Mouse (Mus musculus): ENCODE data around the gene Fam216a.
A peak's percentile ranks its signal among the peaks of the same experiment; 100 is the strongest.

Gene Fam216a

GRCm38 (mm10) chr5:122390671-122391070 is 18.5 kb upstream of the Fam216a start:
- DNase-seq (ENCODE audit: low spot score), result no peak

- no peak for DNase-seq (ENCODE audit: low spot score)
Observed at GRCm38 (mm10) chr5:122390006-122390405, 17.8 kb upstream of the Fam216a start.

- peak; percentile 70 for DNase-seq (ENCODE audit: low spot score)
Observed at GRCm38 (mm10) chr5:122379374-122380155, 7.4 kb upstream of the Fam216a start.

- no peak for DNase-seq (ENCODE audit: low spot score)
Observed at GRCm38 (mm10) chr5:122378171-122378570, 6.0 kb upstream of the Fam216a start.

- no peak for DNase-seq (ENCODE audit: low spot score)
Observed at GRCm38 (mm10) chr5:122377101-122377833, 5.1 kb upstream of the Fam216a start.

GRCm38 (mm10) chr5:122372878-122373277 is 714 bp upstream of the Fam216a start:
- no peak for DNase-seq (ENCODE audit: low spot score)

GRCm38 (mm10) chr5:122371591-122372191 is 473 bp downstream of the Fam216a start, which contains the start of gene Gpn3:
Gene Gpn3, plus strand, starts transcription at chr5:122371876.
- DNase-seq (ENCODE audit: low spot score), result peak; percentile 24

- DNase-seq (ENCODE audit: low spot score), result no peak
Observed at GRCm38 (mm10) chr5:122354492-122355067, 17.6 kb downstream of the Fam216a start.

- DNase-seq (ENCODE audit: low spot score), result peak; percentile 99
Observed at GRCm38 (mm10) chr5:122353807-122354491, 18.2 kb downstream of the Fam216a start, which contains the start of the genes Rad9b and Vps29. Gene Rad9b, minus strand, starts transcription at chr5:122354233. Gene Vps29, plus strand, starts transcription at chr5:122354369.

DNA sequence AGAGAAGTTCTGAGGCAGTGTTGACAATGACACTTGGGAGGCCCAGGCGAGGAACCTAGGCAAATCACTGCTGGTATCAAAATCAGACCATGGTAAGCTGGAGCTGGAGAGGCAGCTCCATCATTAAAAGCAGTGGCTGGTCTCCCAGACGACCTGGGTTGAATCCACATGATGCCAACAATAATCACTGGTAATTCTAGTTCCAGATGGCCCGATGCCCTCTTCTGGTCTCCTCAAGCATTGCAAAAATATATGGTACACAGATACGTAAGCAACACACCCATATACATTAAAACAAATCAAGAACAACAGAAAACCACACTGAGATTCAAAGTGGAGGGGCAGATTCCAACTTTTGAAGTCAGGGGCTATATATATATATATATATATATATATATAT is 26.4 kb downstream of the Fam216a start:
- no peak for DNase-seq (ENCODE audit: low spot score)

DNA sequence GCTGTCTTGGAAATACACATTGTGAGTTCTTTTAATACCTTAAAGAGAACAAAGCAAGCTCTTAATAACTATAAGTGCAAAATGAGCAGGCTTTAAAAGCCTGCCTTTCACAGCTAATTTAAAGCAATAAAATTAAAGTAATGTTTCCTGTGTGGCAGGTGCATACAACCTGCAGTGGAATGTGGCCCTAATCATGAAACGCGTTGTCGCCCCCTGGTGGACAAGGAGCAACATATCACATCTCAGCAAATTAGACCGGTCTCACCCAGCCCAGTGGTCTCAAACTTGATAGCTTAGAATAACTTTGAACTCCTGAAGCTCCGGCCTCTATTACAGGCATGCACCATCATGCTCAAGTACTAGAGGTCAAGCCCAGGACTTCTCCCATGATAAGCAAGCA is 27.9 kb downstream of the Fam216a start:
- DNase-seq (ENCODE audit: low spot score), result peak; percentile 73

DNA sequence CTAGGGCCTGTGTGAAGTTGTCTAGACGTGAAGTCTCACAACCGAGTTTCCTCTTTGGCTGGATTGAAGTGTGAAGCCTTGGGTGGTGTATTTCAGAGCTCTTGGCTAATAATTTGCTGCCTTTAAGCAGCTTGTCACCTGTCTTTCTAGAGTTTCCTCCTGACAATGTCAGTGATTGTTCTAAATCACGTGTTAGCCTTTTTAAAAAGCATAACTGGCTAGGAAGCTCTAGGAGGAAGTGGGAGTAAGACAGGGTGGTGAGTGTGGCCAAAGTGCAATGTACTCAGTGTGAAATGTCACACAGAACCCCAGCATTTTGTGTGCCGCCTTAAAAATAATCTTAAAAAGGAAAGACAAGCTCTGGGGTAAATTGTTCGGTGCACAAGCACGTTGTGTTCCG is 28.4 kb downstream of the Fam216a start:
- no peak for DNase-seq (ENCODE audit: low spot score)

DNA sequence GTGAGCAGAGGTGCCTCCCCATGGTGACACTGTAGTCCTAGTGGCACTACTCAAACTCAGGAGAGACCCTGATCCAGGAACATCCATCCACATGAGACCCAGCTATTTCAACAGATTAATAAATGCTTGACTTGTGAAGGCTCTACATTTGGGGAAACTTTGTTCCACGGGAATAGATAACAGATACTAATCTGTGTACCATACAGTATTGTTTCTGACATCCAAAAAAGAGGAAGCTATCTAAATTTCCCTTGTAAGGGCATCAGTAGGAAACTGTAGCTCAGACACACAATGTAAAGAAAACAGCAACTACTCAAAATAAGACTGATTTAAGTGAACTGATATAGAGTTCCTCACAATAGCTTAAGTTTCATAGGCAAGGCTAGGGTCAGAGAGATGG is 29.3 kb downstream of the Fam216a start:
- DNase-seq (ENCODE audit: low spot score), result no peak

GRCm38 (mm10) chr5:122336554-122337294 is 35.4 kb downstream of the Fam216a start:
- no peak for DNase-seq (ENCODE audit: low spot score)

GRCm38 (mm10) chr5:122334682-122335081 is 37.5 kb downstream of the Fam216a start:
- no peak for DNase-seq (ENCODE audit: low spot score)

GRCm38 (mm10) chr5:122330269-122330668 is 41.9 kb downstream of the Fam216a start:
- DNase-seq (ENCODE audit: low spot score), result no peak

- DNase-seq (ENCODE audit: low spot score), result no peak
Observed at GRCm38 (mm10) chr5:122327283-122327682, 44.9 kb downstream of the Fam216a start.

- no peak for DNase-seq (ENCODE audit: low spot score)
Observed at GRCm38 (mm10) chr5:122325477-122325876, 46.7 kb downstream of the Fam216a start.

DNA sequence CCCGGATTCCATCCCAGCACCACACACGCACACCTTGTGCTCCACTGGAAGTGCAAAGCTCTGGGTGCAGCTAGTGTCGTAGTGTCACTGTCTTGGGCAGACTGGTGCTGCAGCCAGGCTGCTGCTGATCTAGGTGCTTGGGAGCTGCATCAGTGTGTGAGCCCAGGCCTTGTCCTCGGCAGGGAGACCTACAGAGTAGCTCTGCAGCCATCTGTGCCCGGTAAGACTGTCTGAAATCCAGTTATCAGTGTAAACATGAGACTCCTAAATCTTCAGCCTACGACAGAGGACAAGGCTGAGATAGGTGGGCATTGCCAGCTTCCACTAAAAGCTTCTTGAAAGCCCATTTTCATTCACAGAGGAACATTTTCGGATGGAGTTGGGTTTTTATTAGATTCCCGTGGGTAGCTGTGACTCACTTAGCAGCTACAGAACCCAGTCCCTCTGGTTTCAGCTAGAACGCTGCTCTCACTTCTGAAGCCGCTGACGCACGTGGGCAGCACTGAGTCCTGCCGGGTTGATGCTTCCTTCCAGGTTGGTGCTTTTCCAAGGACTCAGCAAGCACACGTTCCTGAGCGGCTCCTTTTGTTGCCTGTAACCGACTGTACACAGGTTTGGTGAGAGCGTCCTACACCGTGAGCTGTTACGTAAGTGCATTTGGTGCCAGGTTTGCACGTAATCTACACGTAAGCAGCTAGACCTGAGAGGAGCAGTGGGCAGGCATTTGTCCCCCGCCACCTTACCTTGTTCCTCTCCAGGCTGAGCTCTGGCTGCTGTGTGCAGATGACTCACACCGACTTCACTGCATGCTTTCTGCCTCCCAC is 47.3 kb downstream of the Fam216a start:
- DNase-seq (ENCODE audit: low spot score), result peak; percentile 28

DNA sequence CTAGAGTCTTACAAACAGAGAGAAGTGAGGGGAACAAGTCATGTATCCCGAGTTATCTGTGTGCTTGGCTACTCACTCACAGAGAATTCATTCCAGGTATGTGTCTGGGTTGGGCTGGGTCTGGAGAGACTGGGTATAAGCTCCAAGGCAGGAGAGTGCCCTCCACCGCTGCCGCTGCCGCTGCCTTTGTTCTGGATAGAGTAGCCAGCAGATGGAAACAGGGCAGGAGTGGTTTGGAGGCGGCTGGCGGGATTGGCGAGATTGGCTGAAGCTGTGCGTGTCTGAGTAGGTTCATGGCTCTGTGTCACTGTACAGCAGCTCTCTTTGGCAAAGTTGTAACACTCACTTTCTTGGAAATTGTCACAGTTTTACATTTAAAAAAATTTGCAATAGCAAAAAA is 48.6 kb downstream of the Fam216a start:
- DNase-seq (ENCODE audit: low spot score), result no peak

Data from urinary bladder, postnatal 14 days (tissue).